Mouse (Mus musculus) CH12.LX (cell line): ENCODE data around the gene Bank1. TPM values are rescaled to one million over a fixed set of nuclear protein-coding genes. Genes with fewer than 3 reads are reported as not detected.

ENCODE experiments used
- DNase-seq: peaks from one replicate; pipeline ENCODE4 v3.0.0-alpha.2; 2013; ENCODE audit errors: extremely low read depth
- H3K27ac ChIP-seq: 2 replicates; pipeline ENCODE4 v1.5.1; 2012; ENCODE audit warnings: low read depth, mild to moderate bottlenecking, control low read depth, moderate library complexity; ENCODE audit not compliant: insufficient read depth
- H3K27me3 ChIP-seq: replicated peaks from 2 replicates; pipeline ENCODE3; 2012; ENCODE audit warnings: inconsistent platforms
- H3K36me3 ChIP-seq, 2 experiments: replicated peaks in 1 of 2; 2 replicates each; pipeline versions ENCODE3 to v1.6.1; 2012; ENCODE audit warnings: inconsistent platforms in 1 of 2, low read length in 1 of 2, mild to moderate bottlenecking in 1 of 2, mixed read lengths in 1 of 2, moderate library complexity in 1 of 2; ENCODE audit not compliant: control insufficient read depth in 1 of 2, insufficient read depth in 1 of 2
- H3K4me1 ChIP-seq, 2 experiments: 2 replicates each; pipeline ENCODE4 v1.6.1; 2012; ENCODE audit warnings: inconsistent platforms in 1 of 2, moderate library complexity in 1 of 2; ENCODE audit not compliant: insufficient read depth in 2 of 2, control insufficient read depth in 1 of 2
- H3K4me2 ChIP-seq: 2 replicates; pipeline ENCODE4 v1.6.1; 2012; ENCODE audit warnings: low read depth, mild to moderate bottlenecking, control low read depth; ENCODE audit not compliant: poor library complexity, insufficient read depth, severe bottlenecking
- H3K4me3 ChIP-seq, 3 experiments: fragments of 150-350 bp in 1 of 3; sonication (generic) in 1 of 3; replicated peaks in 1 of 3; 2 replicates each; pipeline versions ENCODE3 to v1.5.1; 2011 to 2012; ENCODE audit warnings: low read depth in 2 of 3, low read length in 2 of 3, mild to moderate bottlenecking in 2 of 3, moderate library complexity in 2 of 3, control low read depth in 1 of 3, improper control_type of control experiment in 1 of 3, inconsistent platforms in 1 of 3, mixed read lengths in 1 of 3; ENCODE audit not compliant: poor library complexity in 1 of 3
- H3K79me2 ChIP-seq: replicated peaks from 2 replicates; pipeline ENCODE4 v1.6.1; 2012; ENCODE audit warnings: mild to moderate bottlenecking, moderate library complexity; ENCODE audit not compliant: control insufficient read depth, poor library complexity, insufficient read depth, severe bottlenecking; ENCODE audit errors: extremely low read depth
- H3K9ac ChIP-seq: 2 replicates; pipeline ENCODE4 v1.6.1; 2012; ENCODE audit warnings: low read depth, mild to moderate bottlenecking, control low read depth, moderate library complexity; ENCODE audit not compliant: insufficient read depth
- H3K9me3 ChIP-seq: replicated peaks from 2 replicates; pipeline ENCODE3; 2012; ENCODE audit warnings: low read length, inconsistent platforms, mixed read lengths
- BHLHE40 ChIP-seq: IDR thresholded peaks from 2 replicates; pipeline ENCODE4 v1.6.1; 2011; ENCODE audit warnings: mild to moderate bottlenecking, low read depth, low read length, improper control_type of control experiment
- CHD2 ChIP-seq: IDR thresholded peaks from 2 replicates; pipeline ENCODE4 v1.6.1; 2011; ENCODE audit warnings: low read length, improper control_type of control experiment
- EP300 ChIP-seq: IDR thresholded peaks from 2 replicates; pipeline ENCODE4 v1.6.1; 2011; ENCODE audit warnings: low read length, improper control_type of control experiment
- GABPA ChIP-seq: IDR thresholded peaks from 2 replicates; pipeline ENCODE4 v1.6.1; 2012; ENCODE audit warnings: low read depth, low read length, improper control_type of control experiment, inconsistent platforms; ENCODE audit not compliant: insufficient replicate concordance
- HCFC1 ChIP-seq: IDR thresholded peaks from 2 replicates; pipeline ENCODE4 v1.6.1; 2012; ENCODE audit warnings: low read depth, mild to moderate bottlenecking, inconsistent platforms, low read length, improper control_type of control experiment
- JUN ChIP-seq: IDR thresholded peaks from 2 replicates; pipeline ENCODE4 v1.6.1; 2011; ENCODE audit warnings: low read depth, mild to moderate bottlenecking, low read length, improper control_type of control experiment, moderate library complexity; ENCODE audit not compliant: insufficient read depth
- JUND ChIP-seq: conservative IDR thresholded peaks from 2 replicates; pipeline ENCODE4 v1.6.1; 2011; ENCODE audit warnings: low read depth, low read length, improper control_type of control experiment
- KAT2A ChIP-seq: IDR thresholded peaks from 2 replicates; pipeline ENCODE4 v1.6.1; 2012; ENCODE audit warnings: low read length, improper control_type of control experiment, inconsistent platforms; ENCODE audit not compliant: insufficient replicate concordance
- MAX ChIP-seq: IDR thresholded peaks from 2 replicates; pipeline ENCODE4 v1.6.1; 2011; ENCODE audit warnings: low read length, improper control_type of control experiment
- MEF2A ChIP-seq: IDR thresholded peaks from 2 replicates; pipeline ENCODE4 v1.6.1; 2014; ENCODE audit warnings: low read depth, mild to moderate bottlenecking, inconsistent platforms, low read length, improper control_type of control experiment, borderline replicate concordance
- MXI1 ChIP-seq: IDR thresholded peaks from 2 replicates; pipeline ENCODE4 v1.6.1; 2011; ENCODE audit warnings: mild to moderate bottlenecking, low read depth, low read length, improper control_type of control experiment
- NELFE ChIP-seq: IDR thresholded peaks from 2 replicates; pipeline ENCODE4 v1.6.1; 2011; ENCODE audit warnings: low read depth, low read length, improper control_type of control experiment
- PAX5 ChIP-seq: IDR thresholded peaks from 2 replicates; pipeline ENCODE4 v1.6.1; 2012; ENCODE audit warnings: low read length, inconsistent platforms, mixed read lengths
- POLR2A ChIP-seq: IDR thresholded peaks from 2 replicates; pipeline ENCODE4 v1.6.1; 2011; ENCODE audit warnings: low read depth, mild to moderate bottlenecking, improper control_type of control experiment, low read length
- RAD21 ChIP-seq: IDR thresholded peaks from 2 replicates; pipeline ENCODE4 v1.6.1; 2011; ENCODE audit warnings: low read depth, mild to moderate bottlenecking, low read length, improper control_type of control experiment, moderate library complexity
- RCOR1 ChIP-seq: conservative IDR thresholded peaks from 2 replicates; pipeline ENCODE4 v1.6.1; 2012; ENCODE audit warnings: low read depth, mild to moderate bottlenecking, inconsistent platforms, low read length, improper control_type of control experiment
- SIN3A ChIP-seq: IDR thresholded peaks from 2 replicates; pipeline ENCODE4 v1.6.1; 2012; ENCODE audit warnings: low read length, improper control_type of control experiment, inconsistent platforms
- TBP ChIP-seq: conservative IDR thresholded peaks from 2 replicates; pipeline ENCODE4 v1.6.1; 2011; ENCODE audit warnings: low read depth, low read length, improper control_type of control experiment
- UBTF ChIP-seq: IDR thresholded peaks from 2 replicates; pipeline ENCODE4 v1.6.1; 2012; ENCODE audit warnings: low read depth, mild to moderate bottlenecking, inconsistent platforms, low read length, improper control_type of control experiment, moderate library complexity
- USF1 ChIP-seq: IDR thresholded peaks from 2 replicates; pipeline ENCODE4 v1.6.1; 2014; ENCODE audit warnings: low read depth, mild to moderate bottlenecking, inconsistent platforms, low read length, improper control_type of control experiment
- ZC3H11A ChIP-seq: IDR thresholded peaks from 2 replicates; pipeline ENCODE4 v1.6.1; 2012; ENCODE audit warnings: low read depth, mild to moderate bottlenecking, inconsistent platforms, low read length, improper control_type of control experiment
- ZNF384 ChIP-seq: IDR thresholded peaks from 2 replicates; pipeline ENCODE4 v1.6.1; 2012; ENCODE audit warnings: low read depth, low read length, improper control_type of control experiment, inconsistent platforms
- dilution Hi-C: fragments of 300-500 bp; cut with MboI; formaldehyde crosslinking; loops from 2 replicates; pipeline ENCODE4 v1.14.3; 2020; ENCODE audit warnings: low sequenced_read_pairs; ENCODE audit not compliant: extremely low pct_unique_long_range_greater_than_20kb, extremely low pct_ligation_motif_present
- in situ Hi-C: fragments of 300-500 bp; cut with MboI; formaldehyde crosslinking; loops from 3 replicates; pipeline ENCODE4 v1.14.3; 2019; ENCODE audit warnings: low sequenced_read_pairs, low pct_ligation_motif_present, low pct_unique_long_range_greater_than_20kb, mixed read lengths
- polyA plus RNA-seq: library from polyadenylated mRNA; unstranded; fragments of >175 nt; gene quantifications from 2 replicates; pipeline ENCODE4 v1.2.1, GENCODE M21; 2012; ENCODE audit warnings: low read depth; ENCODE audit not compliant: insufficient read length
- total RNA-seq, 2 experiments: library from RNA; depleted of rRNA; stranded (reverse); fragments of 300-350 nt in 1 of 2; fragments of >200 nt in 1 of 2; gene quantifications; 2 replicates each; pipeline ENCODE4 v1.2.3; 2012 to 2014

Bank1 gene
- total and polyA plus RNA-seq, 3 experiments: 13.1 to 36.2 (median 27.3) TPM

- Histone ChIP-seq H3K4me1 (peaks cover 0 to 6% of the 10 kb centered on the region in 2 experiments; a peak in 1 of 4 replicates), H3K27ac (no peak overlapping the region), H3K4me2 (no peak overlapping the region), H3K9ac (no peak overlapping the region), H3K36me3 (peaks cover 0 to 5% of the 10 kb centered on the region in 2 experiments), H3K4me3 (no peak overlapping the region), H3K27me3 (no peaks in the 10 kb centered on the region), H3K9me3 (no peaks in the 10 kb centered on the region), H3K79me2 (no peaks in the 10 kb centered on the region)
- in situ Hi-C loops (no loop called here), dilution Hi-C loops (no loop called here)
- DNase-seq: no peak
- TF ChIP-seq CHD2: no peak
- no peak for TF ChIP-seq JUND
- TF ChIP-seq TBP: no peak
- TF ChIP-seq EP300: no peak
- TF ChIP-seq USF1: no peak
- no peak for TF ChIP-seq ZNF384
- no peak for TF ChIP-seq POLR2A
- TF ChIP-seq, all 38 proteins: peak for 0
Measured at GRCm38 (mm10) chr3:136264969-136265595, 60.8 kb downstream of the Bank1 start.

- no peak for TF ChIP-seq BHLHE40
- no peak for TF ChIP-seq MEF2A
- no peak for TF ChIP-seq GABPA
- no peak for TF ChIP-seq HCFC1
- no peak for TF ChIP-seq SIN3A
- no peak for TF ChIP-seq EP300
- no peak for TF ChIP-seq RCOR1
- no peak for TF ChIP-seq NELFE
- no peak for TF ChIP-seq MAX
- TF ChIP-seq JUN: no peak
- TF ChIP-seq RAD21: no peak
- TF ChIP-seq POLR2A: no peak
- TF ChIP-seq CHD2: no peak
- TF ChIP-seq UBTF: no peak
- no peak for TF ChIP-seq MXI1
- no peak for TF ChIP-seq ZC3H11A
- no peak for TF ChIP-seq KAT2A
- no peak for TF ChIP-seq PAX5
- Histone ChIP-seq H3K4me2 (no peak overlapping the region), H3K27ac (no peak overlapping the region), H3K79me2 (no peaks in the 10 kb centered on the region), H3K9me3 (no peaks in the 10 kb centered on the region), H3K4me1 (peaks cover 2 to 10% of the 10 kb centered on the region in 2 experiments), H3K4me3 (no peak overlapping the region), H3K9ac (no peak overlapping the region), H3K36me3 (peaks cover 3 to 13% of the 10 kb centered on the region in 2 experiments), H3K27me3 (no peaks in the 10 kb centered on the region)
- dilution Hi-C loops (no loop called here), in situ Hi-C loops (no loop called here)
- DNase-seq: no peak
Measured at GRCm38 (mm10) chr3:136257761-136258160, 68.1 kb downstream of the Bank1 start.
